Mouse (Mus musculus): ENCODE results near the gene Xcl1.
"Not testable (repeated sequence)": the region's sequence is repeated elsewhere in the genome, so short reads cannot be mapped to it uniquely, and the experiment has no call there.

The Xcl1 gene

DNA sequence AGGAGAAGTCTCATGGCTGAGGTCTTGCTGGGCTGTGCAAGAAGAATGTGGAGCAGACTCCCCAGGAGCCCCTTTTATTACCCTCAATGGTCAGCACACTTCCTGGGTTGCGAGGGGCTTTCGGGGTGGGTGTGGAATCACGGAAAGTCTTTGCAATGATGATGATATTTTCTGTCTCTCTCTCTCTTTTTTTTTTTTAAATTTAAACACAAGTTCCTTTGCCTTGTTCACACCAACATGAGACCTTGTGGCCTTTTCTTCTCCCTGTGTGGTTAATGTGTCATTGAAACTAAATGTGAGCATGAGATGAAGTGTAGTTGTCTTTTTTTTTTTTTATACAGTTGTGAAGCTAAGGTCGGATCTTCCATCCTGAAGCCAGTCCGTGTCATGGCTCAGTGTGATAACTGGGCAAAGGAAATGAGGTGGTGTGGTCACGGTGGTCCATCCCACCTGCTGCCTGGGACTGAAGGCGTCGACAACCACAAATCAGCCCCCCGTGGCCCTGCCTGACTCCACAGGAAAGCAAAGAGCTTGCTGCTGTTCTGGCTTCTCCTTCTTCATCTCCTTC lies at the start of gene Xcl1:
TSS of gene Xcl1 (minus strand) at position 51 of the 568 bp plus-strand sequence.
- no peak for DNase-seq (ENCODE audit: low read depth, low spot score)

GRCm38 (mm10) chr1:164984681-164985080 lies 49.4 kb upstream of the Xcl1 start:
- not testable (repeated sequence) for DNase-seq (ENCODE audit: low read depth, low spot score)

DNA sequence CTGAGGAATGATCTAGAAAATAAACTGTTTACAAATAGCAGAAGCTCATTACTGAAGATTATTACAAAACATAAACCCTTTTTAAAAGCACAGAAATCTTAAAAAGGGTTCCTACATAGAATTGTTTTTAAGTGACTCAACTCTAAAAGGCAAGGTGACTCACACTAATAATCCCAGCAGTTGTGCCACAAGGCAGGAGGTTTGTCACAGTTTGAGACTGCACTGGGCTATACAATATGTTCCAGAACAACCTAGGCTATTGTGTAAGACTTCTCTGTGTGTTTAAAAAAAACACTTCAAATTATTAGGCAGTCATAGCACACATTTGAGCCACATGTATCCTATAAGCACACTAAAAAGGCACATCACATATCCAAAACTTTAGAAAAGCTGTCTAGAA lies 42.0 kb upstream of the Xcl1 start:
- DNase-seq (ENCODE audit: low read depth, low spot score), result no peak

GRCm38 (mm10) chr1:164975729-164976128 lies 40.4 kb upstream of the Xcl1 start:
- no peak for DNase-seq (ENCODE audit: low read depth, low spot score)

- no peak for DNase-seq (ENCODE audit: low read depth, low spot score)
These were observed 39.9 kb upstream of the Xcl1 start for GRCm38 (mm10) chr1:164975276-164975675.

DNA sequence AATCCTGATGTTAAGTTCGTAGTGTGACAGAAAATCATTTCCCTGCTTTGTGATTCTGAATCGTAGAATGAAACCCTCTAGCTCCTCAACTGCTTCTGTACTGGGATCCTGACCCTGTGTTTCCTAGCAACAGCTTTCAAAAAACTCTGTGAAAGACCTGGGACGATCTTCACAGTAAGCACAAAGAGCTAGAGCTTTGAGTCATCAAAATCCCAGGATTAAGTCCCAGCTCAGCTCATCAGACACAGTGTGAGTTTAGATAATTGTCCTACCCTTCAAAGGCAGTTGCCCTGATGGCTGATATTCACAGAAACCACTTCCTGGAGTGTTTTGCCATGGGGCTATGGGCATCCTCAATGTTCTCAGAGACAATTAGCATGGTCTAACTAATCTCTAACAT lies 38.5 kb upstream of the Xcl1 start:
- DNase-seq (ENCODE audit: low read depth, low spot score), result no peak

GRCm38 (mm10) chr1:164973341-164973740 lies 38.0 kb upstream of the Xcl1 start:
- no peak for DNase-seq (ENCODE audit: low read depth, low spot score)

- DNase-seq (ENCODE audit: low read depth, low spot score), result no peak
These were observed 37.4 kb upstream of the Xcl1 start for GRCm38 (mm10) chr1:164972744-164973143.

DNA sequence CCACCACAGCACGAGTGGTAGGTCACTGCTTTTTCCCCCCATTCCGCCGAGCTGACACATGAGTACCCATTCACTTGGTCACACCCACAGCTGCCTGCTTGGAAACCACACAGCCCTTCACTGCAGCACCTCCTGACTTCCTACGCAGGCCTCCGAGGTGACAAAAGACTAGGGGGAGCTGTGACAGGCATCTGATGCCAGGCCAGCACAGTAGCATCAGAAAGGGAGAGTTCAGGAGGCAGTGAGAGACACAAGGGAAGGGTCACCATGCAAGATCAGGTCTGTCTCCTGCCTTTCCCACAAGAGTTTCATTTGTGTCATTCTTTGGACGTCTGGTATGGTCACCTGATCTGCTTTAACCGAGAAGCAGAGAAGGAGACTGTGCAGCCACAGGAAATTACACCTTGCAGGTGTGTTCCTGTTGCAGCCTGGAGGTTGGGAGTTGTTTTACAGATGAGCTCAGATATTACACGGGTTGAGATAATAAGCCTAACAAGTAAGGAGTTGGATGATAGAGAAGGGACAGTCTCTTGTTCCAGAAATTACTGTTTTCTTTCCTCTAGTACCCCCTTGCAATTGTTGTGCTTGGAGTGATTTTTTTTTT lies 30.9 kb upstream of the Xcl1 start:
- DNase-seq (ENCODE audit: low read depth, low spot score), result no peak

- DNase-seq (ENCODE audit: low read depth, low spot score), result no peak
These were observed 25.3 kb upstream of the Xcl1 start for GRCm38 (mm10) chr1:164960610-164961009.

- DNase-seq (ENCODE audit: low read depth, low spot score), result no peak
These were observed 24.6 kb upstream of the Xcl1 start for GRCm38 (mm10) chr1:164959787-164960385.

DNA sequence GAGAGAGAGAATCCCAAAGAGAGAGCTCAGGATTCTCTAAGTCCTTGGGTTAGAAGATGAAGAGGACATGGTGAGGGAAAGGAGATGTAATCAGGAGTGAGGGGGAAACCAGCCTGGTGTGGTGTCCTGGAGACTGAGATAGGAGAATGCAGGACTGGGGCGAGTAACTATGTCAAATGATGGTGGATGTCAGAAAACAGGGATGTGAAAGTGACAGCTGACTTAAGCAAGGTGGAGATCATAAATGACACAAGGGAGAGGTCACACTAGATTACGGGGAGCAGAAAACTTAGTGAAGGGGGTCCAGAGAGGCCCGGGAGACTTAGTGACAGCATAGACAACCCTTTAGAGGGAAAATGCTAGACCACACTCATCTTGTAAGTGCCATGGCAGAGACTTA lies 23.8 kb upstream of the Xcl1 start:
- DNase-seq (ENCODE audit: low read depth, low spot score), result no peak

- no peak for DNase-seq (ENCODE audit: low read depth, low spot score)
These were observed 22.6 kb upstream of the Xcl1 start for GRCm38 (mm10) chr1:164957974-164958373.

DNA sequence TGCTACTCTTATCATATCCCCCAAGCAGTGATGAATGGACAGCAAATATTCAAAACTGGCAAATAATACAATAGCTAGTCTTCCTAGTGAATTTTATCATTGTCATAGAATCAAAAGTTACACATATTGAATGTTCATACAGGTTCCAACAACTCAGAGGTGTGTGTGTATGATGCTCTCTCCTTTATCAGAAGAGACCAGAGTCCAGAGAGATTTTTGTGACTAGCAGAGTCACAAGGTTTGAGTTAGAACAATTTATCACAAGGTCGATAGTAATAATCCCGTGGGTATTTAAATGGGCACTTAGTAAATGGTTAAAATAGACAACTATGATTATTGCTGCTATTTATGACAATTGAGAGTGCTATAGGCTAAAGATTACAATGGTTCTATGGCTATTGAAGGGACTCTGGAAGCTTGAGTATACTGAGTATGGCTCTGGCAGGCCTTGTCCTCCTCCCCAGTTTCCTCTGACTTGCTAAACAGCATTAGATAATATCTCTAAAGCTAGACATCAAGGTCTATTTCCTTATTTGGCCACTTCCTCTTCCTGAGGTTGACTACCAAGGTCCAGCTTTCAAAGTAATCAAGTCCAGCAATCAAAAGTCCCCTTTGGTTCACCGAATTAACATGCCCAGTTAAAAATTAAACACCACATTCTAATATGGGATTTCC lies 21.5 kb upstream of the Xcl1 start:
- DNase-seq (ENCODE audit: low read depth, low spot score), result no peak

DNA sequence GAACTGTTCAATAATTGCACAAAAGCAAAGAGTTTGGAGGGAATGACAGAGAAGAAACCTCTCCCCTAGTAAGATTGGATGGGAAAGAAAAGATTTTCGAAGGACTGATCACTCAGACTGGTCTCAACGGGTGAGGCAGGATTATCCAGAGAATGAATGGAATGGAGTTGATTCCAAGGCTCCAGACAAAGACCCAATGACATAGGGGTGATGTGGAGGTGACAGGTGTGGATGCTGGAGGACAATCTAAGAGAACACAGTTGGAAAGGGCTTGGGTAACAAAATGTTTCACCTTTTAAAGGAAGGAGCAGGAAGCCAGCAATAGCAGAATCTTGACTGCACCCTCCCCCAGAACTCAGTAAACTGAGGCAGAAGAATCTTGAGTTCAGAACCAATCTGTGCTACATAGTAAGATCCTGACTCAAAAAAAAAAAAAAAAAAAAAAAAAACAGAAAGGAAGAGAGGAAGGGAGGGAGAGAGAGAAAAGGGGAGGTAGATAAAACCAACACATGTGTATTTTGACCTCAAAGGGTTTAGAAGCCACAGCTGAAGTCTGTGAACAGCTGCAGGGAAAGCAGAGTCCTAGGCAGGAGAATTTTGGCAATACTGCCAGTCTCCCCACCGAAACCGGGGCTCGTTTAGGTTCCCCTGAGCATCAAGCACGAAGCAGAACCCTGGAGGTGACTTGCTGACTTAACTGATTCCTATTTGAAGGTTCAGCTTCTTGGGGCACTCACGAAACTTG lies 20.3 kb upstream of the Xcl1 start:
- no peak for DNase-seq (ENCODE audit: low read depth, low spot score)

DNA sequence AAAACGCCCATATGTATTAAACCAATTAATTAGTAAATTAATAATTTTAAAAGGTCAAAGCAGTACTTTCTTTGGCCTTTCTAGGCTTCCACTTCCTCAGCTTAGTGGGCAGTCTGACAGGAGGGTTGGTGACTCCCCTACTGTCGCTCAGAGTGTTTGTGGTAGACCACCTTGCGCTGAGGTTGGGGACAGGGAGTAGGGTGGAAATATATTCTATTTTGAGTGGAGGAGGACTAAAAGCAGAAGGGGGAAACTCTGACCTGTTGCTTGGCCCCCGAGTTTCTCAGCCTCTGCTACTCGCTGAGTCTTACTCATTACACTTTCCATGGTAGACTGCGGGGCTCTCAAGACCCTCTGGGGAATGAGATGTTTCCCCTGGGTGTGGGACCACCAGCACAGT lies 18.2 kb upstream of the Xcl1 start:
- DNase-seq (ENCODE audit: low read depth, low spot score), result no peak

GRCm38 (mm10) chr1:164936060-164936459 lies 733 bp upstream of the Xcl1 start:
- DNase-seq (ENCODE audit: low read depth, low spot score), result no peak

DNA sequence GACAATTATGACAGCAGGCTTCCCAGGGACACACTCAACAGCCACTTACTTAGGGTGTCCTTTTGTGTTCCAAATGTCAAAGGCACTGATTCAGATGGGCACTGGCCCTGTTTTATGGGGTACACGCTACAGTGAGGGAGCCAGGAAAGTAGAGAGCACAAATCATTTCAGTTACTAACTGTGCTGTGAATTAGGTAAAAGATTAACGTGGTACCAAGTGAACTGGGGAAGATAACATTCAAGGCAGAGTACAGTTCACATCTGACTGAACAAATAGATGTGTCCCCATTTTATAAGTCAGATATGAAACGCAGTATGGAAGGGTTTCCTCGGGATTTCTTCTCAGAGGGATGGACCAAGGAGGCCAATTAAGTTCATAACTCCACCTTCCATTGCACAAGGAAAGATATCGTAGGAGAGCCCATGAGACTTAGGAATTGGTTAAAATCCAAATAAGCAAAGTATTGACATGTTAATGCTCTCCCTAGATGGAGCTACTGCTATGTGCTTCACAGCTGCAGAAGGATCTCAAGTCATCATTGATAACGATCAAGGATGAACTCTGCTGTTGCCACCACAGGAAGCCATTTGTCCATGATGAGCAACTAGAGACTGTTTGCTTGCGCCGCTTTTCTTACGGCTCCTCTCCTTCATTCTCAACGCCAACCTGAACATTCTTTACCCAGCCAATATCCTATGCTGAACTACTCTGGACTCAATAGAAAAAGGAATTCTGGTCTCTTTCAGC lies 1.7 kb downstream of the Xcl1 start:
- DNase-seq (ENCODE audit: low read depth, low spot score), result no peak

DNA sequence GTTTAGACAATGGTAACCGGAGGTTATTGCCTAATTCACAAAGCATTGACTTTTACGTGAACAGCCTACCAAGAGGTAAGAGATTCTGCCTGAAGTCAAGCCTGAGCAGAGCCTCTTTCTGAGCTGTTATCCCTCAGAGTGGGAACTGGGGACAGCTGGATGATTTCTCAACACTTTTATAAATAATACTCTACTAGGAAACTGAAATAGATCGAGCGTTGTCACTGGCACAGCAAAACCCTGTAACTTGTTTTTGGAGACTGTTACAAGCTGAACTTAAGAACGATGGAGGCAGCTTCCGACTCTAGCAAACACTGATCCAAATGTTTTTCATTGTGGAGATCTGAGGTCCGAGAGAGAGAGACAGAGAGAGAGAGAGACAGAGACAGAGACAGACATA lies 4.2 kb downstream of the Xcl1 start:
- DNase-seq (ENCODE audit: low read depth, low spot score), result peak; percentile 86

DNA sequence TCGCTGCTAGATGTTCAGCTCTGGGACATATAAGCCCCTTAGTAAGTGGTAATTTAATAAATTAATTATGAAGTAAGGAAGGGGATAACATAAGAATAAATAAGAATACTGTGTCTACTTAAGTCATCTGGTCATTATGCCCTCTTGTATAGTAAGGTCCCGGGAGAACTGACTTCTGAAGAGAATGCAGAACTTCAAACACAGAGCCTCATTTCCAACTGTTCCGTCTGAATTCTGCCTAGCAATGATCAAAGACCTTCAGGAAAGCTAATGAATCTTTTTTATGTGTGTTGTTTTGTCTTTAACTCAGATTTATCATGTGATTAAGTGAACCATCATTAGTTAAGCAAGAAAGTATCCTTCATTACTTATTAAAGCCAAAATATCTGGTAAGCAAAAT lies 5.3 kb downstream of the Xcl1 start:
- DNase-seq (ENCODE audit: low read depth, low spot score), result no peak

GRCm38 (mm10) chr1:164926534-164927160 lies 8.7 kb downstream of the Xcl1 start:
- peak; percentile 95 for DNase-seq (ENCODE audit: low read depth, low spot score)

Measured in telencephalon, adult 2 months (tissue).